Mouse (Mus musculus): Measurements from ENCODE around the gene Camkmt.

The Camkmt gene

GRCm38 (mm10) chr17:85090120-85091099 is at the start of gene Camkmt, which contains the start of gene Prepl:
TSS of gene Camkmt (plus strand) at chr17:85090552.
TSS of gene Prepl (minus strand) at chr17:85090241.
- DNase-seq: peak; percentile 96 to 97

- DNase-seq: no peak
These were observed 49.4 kb upstream of the Camkmt start for GRCm38 (mm10) chr17:85040913-85041312.

GRCm38 (mm10) chr17:85042419-85042818 is 47.9 kb upstream of the Camkmt start:
- DNase-seq: no peak

GRCm38 (mm10) chr17:85043404-85043816 is 46.9 kb upstream of the Camkmt start:
- DNase-seq: no peak

- no peak for DNase-seq
These were observed 45.9 kb upstream of the Camkmt start for GRCm38 (mm10) chr17:85044466-85044865.

- DNase-seq: no peak
These were observed 45.2 kb upstream of the Camkmt start for GRCm38 (mm10) chr17:85045160-85045559.

- DNase-seq: no peak
These were observed 42.0 kb upstream of the Camkmt start for GRCm38 (mm10) chr17:85048379-85048778.

- DNase-seq: no peak
These were observed 32.1 kb upstream of the Camkmt start for GRCm38 (mm10) chr17:85058276-85058675.

GRCm38 (mm10) chr17:85059136-85059535 is 31.2 kb upstream of the Camkmt start:
- DNase-seq: no peak

GRCm38 (mm10) chr17:85063560-85063959 is 26.8 kb upstream of the Camkmt start:
- DNase-seq: no peak

- no peak for DNase-seq
These were observed 23.0 kb upstream of the Camkmt start for GRCm38 (mm10) chr17:85067331-85067730.

- DNase-seq: no peak
These were observed 19.7 kb upstream of the Camkmt start for GRCm38 (mm10) chr17:85070658-85071057.

GRCm38 (mm10) chr17:85071088-85071775 is 19.1 kb upstream of the Camkmt start:
- DNase-seq: peak; percentile 5 to 16

- DNase-seq: no peak
These were observed 18.0 kb upstream of the Camkmt start for GRCm38 (mm10) chr17:85072383-85072782.

- no peak for DNase-seq
These were observed 17.1 kb upstream of the Camkmt start for GRCm38 (mm10) chr17:85073214-85073613.

GRCm38 (mm10) chr17:85074083-85074482 is 16.3 kb upstream of the Camkmt start:
- DNase-seq: no peak

GRCm38 (mm10) chr17:85079276-85079675 is 11.1 kb upstream of the Camkmt start:
- DNase-seq: no peak

GRCm38 (mm10) chr17:85080781-85081180 is 9.6 kb upstream of the Camkmt start:
- no peak for DNase-seq

- no peak for DNase-seq
These were observed 5.0 kb upstream of the Camkmt start for GRCm38 (mm10) chr17:85085335-85085734.

GRCm38 (mm10) chr17:85086501-85086900 is 3.9 kb upstream of the Camkmt start:
- no peak for DNase-seq

- DNase-seq: no peak
These were observed 2.8 kb upstream of the Camkmt start for GRCm38 (mm10) chr17:85087591-85087990.

- no peak for DNase-seq
These were observed 2.0 kb upstream of the Camkmt start for GRCm38 (mm10) chr17:85088401-85088800.

- no peak for DNase-seq
These were observed 1.3 kb upstream of the Camkmt start for GRCm38 (mm10) chr17:85089011-85089410.

GRCm38 (mm10) chr17:85089621-85090020 is 731 bp upstream of the Camkmt start:
- DNase-seq: no peak
